Mouse (Mus musculus) G1E (cell line): ENCODE results near the gene Rad21l. TPM values are rescaled to one million over a fixed set of nuclear protein-coding genes. Genes with fewer than 3 reads are reported as not detected.

Source experiments
- ATAC-seq: 2 replicates; pipeline ENCODE4 v1.8.0; 2016; ENCODE audit warnings: mild to moderate bottlenecking; ENCODE audit not compliant: insufficient number of reproducible peaks, poor library complexity, low FRiP score, severe bottlenecking; ENCODE audit errors: extremely low read depth
- DNase-seq: peaks from one replicate; pipeline ENCODE4 v3.0.0; 2012; ENCODE audit warnings: low spot score
- H3K27me3 ChIP-seq: 2 replicates; pipeline ENCODE4 v1.6.1; 2012; ENCODE audit warnings: mild to moderate bottlenecking, low read length, inconsistent platforms; ENCODE audit not compliant: insufficient read depth
- H3K36me3 ChIP-seq: replicated peaks from 2 replicates; pipeline ENCODE3; 2012; ENCODE audit warnings: mild to moderate bottlenecking, inconsistent platforms
- H3K4me1 ChIP-seq: 2 replicates; pipeline ENCODE4 v1.6.1; 2012; ENCODE audit warnings: low read depth, low read length, inconsistent platforms, mixed read lengths; ENCODE audit not compliant: insufficient read depth
- H3K4me3 ChIP-seq: 2 replicates; pipeline ENCODE4 v1.5.1; 2012; ENCODE audit warnings: low read depth, mild to moderate bottlenecking, inconsistent platforms, low read length, moderate library complexity, mixed read lengths
- H3K9me3 ChIP-seq: replicated peaks from 2 replicates; pipeline ENCODE4 v1.6.1; 2012; ENCODE audit warnings: inconsistent platforms
- CTCF ChIP-seq: IDR thresholded peaks from 2 replicates; pipeline ENCODE4 v1.5.1; 2012; ENCODE audit warnings: low read depth, low read length, inconsistent platforms, mixed read lengths
- GATA1 ChIP-seq: IDR thresholded peaks from 2 replicates; pipeline ENCODE4 v1.6.1; 2012; ENCODE audit warnings: borderline replicate concordance, low read length, inconsistent platforms, mixed read lengths
- GATA2 ChIP-seq: IDR thresholded peaks from 2 replicates; pipeline ENCODE4 v1.6.1; 2012; ENCODE audit warnings: low read depth, low read length, inconsistent platforms, borderline replicate concordance
- POLR2AphosphoS5 ChIP-seq: IDR thresholded peaks from 2 replicates; pipeline ENCODE4 v1.6.1; 2012; ENCODE audit warnings: low read depth, low read length, inconsistent platforms; ENCODE audit not compliant: insufficient replicate concordance
- TAL1 ChIP-seq: conservative IDR thresholded peaks from 2 replicates; pipeline ENCODE4 v1.6.1; 2012; ENCODE audit warnings: low read depth, low read length, inconsistent platforms, mixed read lengths
- polyA plus RNA-seq: library from polyadenylated mRNA; stranded (reverse); fragments of >175 nt; gene quantifications from 2 replicates; pipeline ENCODE4 v1.2.3, GENCODE M21; 2012
- total RNA-seq, 2 experiments: library from RNA; stranded (forward) in 1 of 2; stranded (reverse) in 1 of 2; fragments of 200-1000 nt in 1 of 2; fragments of >200 nt in 1 of 2; fragmentation: Nextera tagmentation in 1 of 2; gene quantifications; 2 replicates each; pipeline ENCODE4 v1.2.3; 2014 to 2017

The Rad21l gene
- total and polyA plus RNA-seq, 3 experiments, result not detected

DNA sequence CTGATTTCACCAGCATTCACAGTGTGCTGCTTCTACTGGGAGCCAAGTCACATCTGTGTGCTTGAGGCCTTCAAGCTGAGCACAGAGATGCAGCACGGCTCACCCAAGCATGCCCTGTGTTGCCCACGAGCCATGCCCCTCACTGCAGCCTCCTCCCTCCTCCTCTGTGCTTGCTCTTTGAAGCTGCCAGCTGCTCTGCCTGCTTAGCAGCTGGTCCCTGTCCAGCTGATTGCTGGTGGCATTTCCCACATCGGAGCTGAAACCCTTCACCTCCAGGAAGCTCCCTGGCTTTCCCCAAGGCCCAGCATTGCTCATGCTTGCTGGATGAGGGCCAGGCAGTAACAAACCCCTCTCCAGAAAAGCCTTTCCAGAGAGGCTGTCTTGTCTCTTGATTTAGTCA, 58.4 kb downstream of the Rad21l start:
- TF ChIP-seq CTCF (no peak), GATA1 (no peak), GATA2 (no peak), POLR2AphosphoS5 (no peak), TAL1 (no peak)

DNA sequence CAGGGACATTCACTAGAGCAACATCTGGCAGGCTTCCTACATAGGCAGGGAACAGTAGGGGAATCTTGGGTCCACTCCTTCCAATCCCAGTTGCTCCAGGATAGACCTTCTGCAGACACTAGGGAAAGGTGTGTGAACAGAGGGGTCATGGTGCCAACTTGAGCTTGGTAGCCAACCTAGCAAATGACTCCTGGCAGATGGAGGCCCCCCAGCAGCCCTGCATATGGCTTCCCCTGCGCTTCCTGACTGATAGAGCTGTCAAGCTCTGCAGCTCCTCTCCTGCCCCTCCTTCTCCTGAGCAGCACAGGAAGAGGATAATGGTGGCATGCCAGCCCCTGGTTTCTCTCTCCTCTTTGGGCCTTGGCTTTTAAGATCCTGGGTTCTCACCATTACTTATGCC, 59.9 kb downstream of the Rad21l start:
- ATAC-seq (no peak), DNase-seq (no peak)
- H3K4me1 ChIP-seq, result no peaks in the 10 kb centered on the region
- H3K27me3 ChIP-seq, result peaks cover 3% of the 10 kb centered on the region
- no peaks in the 10 kb centered on the region for H3K9me3 ChIP-seq
- TF ChIP-seq POLR2AphosphoS5 (no peak), GATA2 (no peak), CTCF (no peak), TAL1 (no peak), GATA1 (no peak)
- H3K4me3 ChIP-seq, result no peak overlapping the region
- no peaks in the 10 kb centered on the region for H3K36me3 ChIP-seq

More for the DNA sequence above, 58.4 kb downstream of the Rad21l start:
- DNase-seq (no peak), ATAC-seq (no peak)
- Histone ChIP-seq H3K9me3 (no peaks in the 10 kb centered on the region), H3K4me3 (no peak overlapping the region), H3K4me1 (no peaks in the 10 kb centered on the region), H3K36me3 (no peaks in the 10 kb centered on the region), H3K27me3 (peaks cover 3% of the 10 kb centered on the region)

DNA sequence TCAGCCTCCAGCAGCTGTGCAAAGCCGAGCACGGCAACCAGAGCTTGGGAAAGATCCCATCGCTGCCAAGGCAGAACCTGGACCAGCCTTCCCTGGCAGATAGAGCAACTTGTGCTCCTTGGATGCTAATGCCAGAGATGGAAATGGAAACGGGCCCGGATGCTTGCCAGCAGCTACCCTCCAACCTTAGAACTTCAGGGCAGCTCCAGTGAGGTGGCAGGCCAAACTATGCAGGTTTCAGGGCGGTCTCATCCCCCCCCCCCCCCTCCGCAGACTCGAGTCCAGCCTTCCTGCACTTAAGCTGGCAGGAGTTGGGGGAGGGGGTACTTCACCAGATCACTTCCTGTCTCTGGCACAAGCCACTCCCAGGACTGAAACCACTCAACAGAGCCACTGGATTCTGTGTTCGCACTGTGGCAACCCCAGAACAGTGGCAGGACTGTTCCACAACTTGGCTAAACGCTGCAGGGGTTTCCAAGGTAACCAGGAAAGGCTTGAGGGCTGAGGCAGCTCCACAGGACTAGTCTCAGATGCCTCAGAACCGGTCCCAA, 62.8 kb downstream of the Rad21l start:
- ATAC-seq (no peak), DNase-seq (no peak)
- Histone ChIP-seq H3K36me3 (no peaks in the 10 kb centered on the region), H3K4me1 (no peaks in the 10 kb centered on the region), H3K27me3 (peaks cover 16% of the 10 kb centered on the region), H3K9me3 (no peaks in the 10 kb centered on the region), H3K4me3 (no peak overlapping the region)
- TF ChIP-seq GATA1 (no peak), TAL1 (no peak), CTCF (no peak), POLR2AphosphoS5 (no peak), GATA2 (no peak)

GRCm38 (mm10) chr2:151603630-151604029, 64.7 kb downstream of the Rad21l start:
- ATAC-seq, result no peak
- H3K4me1 ChIP-seq, result no peaks in the 10 kb centered on the region
- H3K27me3 ChIP-seq, result peaks cover 13% of the 10 kb centered on the region
- no peaks in the 10 kb centered on the region for H3K36me3 ChIP-seq
- TF ChIP-seq GATA1 (no peak), GATA2 (no peak), POLR2AphosphoS5 (no peak), TAL1 (no peak), CTCF (no peak)
- H3K4me3 ChIP-seq, result no peak overlapping the region
- H3K9me3 ChIP-seq, result no peaks in the 10 kb centered on the region
- no peak for DNase-seq

- H3K4me1 ChIP-seq, result no peaks in the 10 kb centered on the region
- H3K9me3 ChIP-seq, result no peaks in the 10 kb centered on the region
- H3K27me3 ChIP-seq, result peaks cover 13% of the 10 kb centered on the region
- no peak for ATAC-seq
- no peaks in the 10 kb centered on the region for H3K36me3 ChIP-seq
- TF ChIP-seq CTCF (no peak), TAL1 (no peak), GATA2 (no peak), POLR2AphosphoS5 (no peak), GATA1 (no peak)
- H3K4me3 ChIP-seq, result no peak overlapping the region
- DNase-seq, result no peak
Measured at GRCm38 (mm10) chr2:151602106-151602505, 66.2 kb downstream of the Rad21l start.

- H3K4me1 ChIP-seq, result no peaks in the 10 kb centered on the region
- no peak for TF ChIP-seq GATA1
- no peak for ATAC-seq
- no peak for DNase-seq
- no peaks in the 10 kb centered on the region for H3K9me3 ChIP-seq
- H3K36me3 ChIP-seq, result no peaks in the 10 kb centered on the region
- no peak overlapping the region for H3K4me3 ChIP-seq
- H3K27me3 ChIP-seq, result peaks cover 21% of the 10 kb centered on the region; the same call in 1 of the 2 replicates
Measured at GRCm38 (mm10) chr2:151598068-151598467, 70.3 kb downstream of the Rad21l start.

Other genes with a start within 250 kb of the Rad21l start
- not detected in 2 replicates for gene 4921509C19Rik, start 192.4 kb downstream of the Rad21l start, total RNA-seq (2014; fragmentation: Nextera tagmentation)
- 0.06 and 0.16 TPM in 2 replicates for gene 4921509C19Rik, start 192.4 kb downstream of the Rad21l start, total RNA-seq (2017)
- gene 4921509C19Rik, start 192.4 kb downstream of the Rad21l start, polyA plus RNA-seq, result not detected in 2 replicates
- 104 and 128 TPM in 2 replicates for gene Nsfl1c, start 174.4 kb downstream of the Rad21l start, total RNA-seq (2014; fragmentation: Nextera tagmentation)
- 90.6 and 99.1 TPM in 2 replicates for gene Nsfl1c, start 174.4 kb downstream of the Rad21l start, total RNA-seq (2017)
- 115 and 149 TPM in 2 replicates for gene Nsfl1c, start 174.4 kb downstream of the Rad21l start, polyA plus RNA-seq
- 86.3 and 96.4 TPM in 2 replicates for gene Fkbp1a, start 126.0 kb downstream of the Rad21l start, total RNA-seq (2014; fragmentation: Nextera tagmentation)
- gene Fkbp1a, start 126.0 kb downstream of the Rad21l start, total RNA-seq (2017), result 20.3 and 20.7 TPM in 2 replicates
- gene Fkbp1a, start 126.0 kb downstream of the Rad21l start, polyA plus RNA-seq, result 184 and 201 TPM in 2 replicates
- not detected in 2 replicates for gene Sdcbp2, start 95.9 kb downstream of the Rad21l start, total RNA-seq (2014; fragmentation: Nextera tagmentation)
- not detected in 2 replicates for gene Sdcbp2, start 95.9 kb downstream of the Rad21l start, total RNA-seq (2017)
- 0.04 and 0.06 TPM in 2 replicates for gene Sdcbp2, start 95.9 kb downstream of the Rad21l start, polyA plus RNA-seq
- not detected in 2 replicates for gene Snph, start 35.9 kb downstream of the Rad21l start, total RNA-seq (2014; fragmentation: Nextera tagmentation)
- 0.06 and 0.82 TPM in 2 replicates for gene Snph, start 35.9 kb downstream of the Rad21l start, total RNA-seq (2017)
- not detected in 2 replicates for gene Snph, start 35.9 kb downstream of the Rad21l start, polyA plus RNA-seq
- gene Tmem74b, start 33.5 kb upstream of the Rad21l start, total RNA-seq (2014; fragmentation: Nextera tagmentation), result not detected in 2 replicates
- gene Tmem74b, start 33.5 kb upstream of the Rad21l start, total RNA-seq (2017), result not detected in 2 replicates
- not detected in 2 replicates for gene Tmem74b, start 33.5 kb upstream of the Rad21l start, polyA plus RNA-seq
- gene Psmf1, start 75.7 kb upstream of the Rad21l start, total RNA-seq (2014; fragmentation: Nextera tagmentation), result 52.6 and 62.0 TPM in 2 replicates
- gene Psmf1, start 75.7 kb upstream of the Rad21l start, total RNA-seq (2017), result 20.2 and 26.8 TPM in 2 replicates
- gene Psmf1, start 75.7 kb upstream of the Rad21l start, polyA plus RNA-seq, result 13.9 and 54.8 TPM in 2 replicates
- not detected in 2 replicates for gene Rspo4, start 174.4 kb upstream of the Rad21l start, total RNA-seq (2014; fragmentation: Nextera tagmentation)
- gene Rspo4, start 174.4 kb upstream of the Rad21l start, total RNA-seq (2017), result 0.11 TPM in 1 of 2 replicates, not detected in the other
- not detected in 2 replicates for gene Rspo4, start 174.4 kb upstream of the Rad21l start, polyA plus RNA-seq
- gene Angpt4, start 242.7 kb upstream of the Rad21l start, total RNA-seq (2014; fragmentation: Nextera tagmentation), result not detected in 2 replicates
- not detected in 2 replicates for gene Angpt4, start 242.7 kb upstream of the Rad21l start, total RNA-seq (2017)
- gene Angpt4, start 242.7 kb upstream of the Rad21l start, polyA plus RNA-seq, result not detected in 2 replicates